Mouse (Mus musculus) limb, embryonic 11.5 days (tissue): Measurements from ENCODE around the gene Tarm1. TPM values are rescaled to one million over a fixed set of nuclear protein-coding genes. Genes with fewer than 3 reads are reported as not detected.

ENCODE experiments used
- ATAC-seq: fragments of 200-750 bp; cut with Nextera tagmentation; 2 replicates; pipeline ENCODE4 v1.8.0; 2017; ENCODE audit warnings: low read depth; ENCODE audit not compliant: insufficient number of reproducible peaks, low FRiP score, low TSS enrichment
- DNase-seq: peaks from one replicate; pipeline ENCODE4 v3.0.0-alpha.2; 2015; ENCODE audit warnings: low spot score
- H3K27ac ChIP-seq: fragments of 300-500 bp; sonication (generic); replicated peaks from 2 replicates; pipeline ENCODE4 v1.5.1; 2014; ENCODE audit warnings: low read depth, mild to moderate bottlenecking, low read length
- H3K27me3 ChIP-seq: fragments of 300-500 bp; sonication (generic); 2 replicates; pipeline ENCODE4 v1.6.1; 2014; ENCODE audit warnings: mild to moderate bottlenecking, low read length, mixed read lengths; ENCODE audit not compliant: control insufficient read depth, insufficient read depth
- H3K36me3 ChIP-seq: fragments of 300-500 bp; sonication (generic); 2 replicates; pipeline ENCODE4 v1.6.1; 2014; ENCODE audit warnings: mild to moderate bottlenecking, low read length, moderate library complexity, mixed read lengths; ENCODE audit not compliant: control insufficient read depth, insufficient read depth
- H3K4me1 ChIP-seq: fragments of 300-500 bp; sonication (generic); 2 replicates; pipeline ENCODE4 v1.6.1; 2014; ENCODE audit warnings: low read length, mixed read lengths; ENCODE audit not compliant: control insufficient read depth, insufficient read depth
- H3K4me2 ChIP-seq: fragments of 300-500 bp; sonication (generic); 2 replicates; pipeline ENCODE4 v1.6.1; 2014; ENCODE audit warnings: low read depth, mild to moderate bottlenecking, moderate library complexity; ENCODE audit not compliant: severe bottlenecking
- H3K4me3 ChIP-seq: fragments of 300-500 bp; sonication (generic); 2 replicates; pipeline ENCODE4 v1.5.1; 2014; ENCODE audit warnings: low read depth, low read length
- H3K9ac ChIP-seq: fragments of 300-500 bp; sonication (generic); 2 replicates; pipeline ENCODE4 v1.6.1; 2014; ENCODE audit warnings: mild to moderate bottlenecking, low read length
- H3K9me3 ChIP-seq: fragments of 300-500 bp; sonication (generic); 2 replicates; pipeline ENCODE4 v1.6.1; 2016; ENCODE audit warnings: low read length; ENCODE audit not compliant: control insufficient read depth
- WGBS: fragments of 180-500 bp; shearing (Covaris S2); extraction: QIAGEN DNeasy Blood & Tissue Kit; methylation state at CpG from one replicate; pipeline ENCODE4 v1.1.7; 2014; 5-methylcytosine and 5-hydroxymethylcytosine counted together
- polyA plus RNA-seq: library from polyadenylated mRNA; unstranded; fragments of >200 nt; fragmentation: Nextera tagmentation; extraction: Ambion mirVana; gene quantifications from 2 replicates; pipeline ENCODE4 v1.2.1, GENCODE M21; 2014

Tarm1 gene
- polyA plus RNA-seq, 1 experiment from 2014 or later: not detected

- Histone ChIP-seq H3K27ac (no peak overlapping the region), H3K4me2 (no peak overlapping the region), H3K9me3 (no peaks in the 10 kb centered on the region), H3K4me3 (no peak overlapping the region), H3K27me3 (no peaks in the 10 kb centered on the region), H3K4me1 (no peaks in the 10 kb centered on the region), H3K9ac (no peak overlapping the region), H3K36me3 (no peaks in the 10 kb centered on the region)
- DNase-seq: peak; percentile 89
- 23% methylated on average over 15 of the region's 15 CpGs for WGBS
- ATAC-seq: no peak; the same call in 1 of the 2 replicates
Observed at GRCm38 (mm10) chr7:3448737-3449454, 53.5 kb downstream of the Tarm1 start.

DNA sequence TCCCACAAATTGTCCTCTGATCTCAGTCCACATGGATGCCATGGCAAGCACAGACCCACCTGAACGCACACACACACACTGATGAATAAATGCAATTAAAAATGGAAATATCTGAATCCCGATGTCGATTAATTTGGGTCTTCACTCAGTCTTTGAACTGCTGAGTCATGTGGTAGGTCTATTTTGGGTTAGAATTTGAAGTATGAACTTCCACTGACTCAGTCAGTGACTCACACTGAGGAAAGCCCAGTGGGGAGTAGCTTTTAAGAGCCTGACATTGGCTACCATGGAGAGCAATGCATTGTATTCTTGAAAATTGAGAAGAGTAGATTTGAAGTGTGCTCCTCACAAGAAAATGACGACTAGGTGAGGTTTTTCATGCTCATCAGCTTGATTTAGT, 55.4 kb downstream of the Tarm1 start:
- H3K9me3 ChIP-seq: no peaks in the 10 kb centered on the region
- ATAC-seq (no peak), DNase-seq (no peak)
- WGBS: 85% methylated on average over 4 of the region's 4 CpGs
- H3K4me1 ChIP-seq: no peaks in the 10 kb centered on the region
- H3K27ac ChIP-seq: no peak overlapping the region
- no peaks in the 10 kb centered on the region for H3K27me3 ChIP-seq
- H3K4me3 ChIP-seq: no peak overlapping the region
- no peaks in the 10 kb centered on the region for H3K36me3 ChIP-seq
- no peak overlapping the region for H3K9ac ChIP-seq
- no peak overlapping the region for H3K4me2 ChIP-seq

DNA sequence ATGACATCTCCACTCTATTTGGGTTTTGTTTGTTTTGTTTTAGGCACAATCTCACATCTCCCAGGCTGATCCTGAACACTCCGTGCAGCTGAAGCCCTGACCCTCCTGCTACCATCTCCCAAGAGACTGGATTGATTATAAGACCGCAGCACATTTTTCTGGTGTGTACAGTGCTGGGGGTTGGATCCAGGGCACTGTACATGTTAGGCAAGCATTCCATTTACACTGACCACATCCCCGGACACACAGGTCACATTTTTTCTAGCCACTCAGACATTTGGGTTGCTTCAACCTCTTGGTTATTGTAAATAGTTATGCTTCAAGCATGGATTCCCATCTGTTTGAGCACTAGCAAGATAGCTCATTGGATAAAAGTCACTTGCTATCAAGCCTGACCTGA, 55.8 kb downstream of the Tarm1 start:
- H3K4me1 ChIP-seq: no peaks in the 10 kb centered on the region
- H3K9me3 ChIP-seq: no peaks in the 10 kb centered on the region
- WGBS: 84% methylated on average over 3 of the region's 3 CpGs
- H3K27me3 ChIP-seq: no peaks in the 10 kb centered on the region
- DNase-seq: no peak
- no peaks in the 10 kb centered on the region for H3K36me3 ChIP-seq
- no peak for ATAC-seq
- no peak overlapping the region for H3K9ac ChIP-seq
- H3K4me2 ChIP-seq: no peak overlapping the region
- no peak overlapping the region for H3K4me3 ChIP-seq
- no peak overlapping the region for H3K27ac ChIP-seq

DNA sequence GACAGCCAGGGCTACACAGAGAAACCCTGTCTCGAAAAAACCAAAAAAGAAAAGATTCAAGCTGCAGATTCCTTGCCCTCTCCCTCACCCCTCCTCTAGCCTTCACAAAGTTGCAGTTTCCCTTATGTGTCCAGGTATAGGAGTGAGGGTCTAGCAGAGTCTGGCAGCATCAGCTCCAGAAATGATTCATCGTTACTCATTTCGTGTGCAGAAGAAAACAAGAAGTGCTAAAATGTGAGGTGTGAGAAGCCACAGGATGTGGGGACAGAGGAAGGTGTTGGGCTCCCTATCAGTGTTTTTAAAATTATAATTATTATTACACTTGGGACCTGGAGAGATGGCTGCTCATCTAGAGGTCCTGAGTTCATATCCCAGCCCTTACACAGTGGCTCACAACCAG, 57.7 kb downstream of the Tarm1 start:
- ATAC-seq: no peak
- no peak overlapping the region for H3K27ac ChIP-seq
- WGBS: 73% methylated on average over 3 of the region's 3 CpGs

DNA sequence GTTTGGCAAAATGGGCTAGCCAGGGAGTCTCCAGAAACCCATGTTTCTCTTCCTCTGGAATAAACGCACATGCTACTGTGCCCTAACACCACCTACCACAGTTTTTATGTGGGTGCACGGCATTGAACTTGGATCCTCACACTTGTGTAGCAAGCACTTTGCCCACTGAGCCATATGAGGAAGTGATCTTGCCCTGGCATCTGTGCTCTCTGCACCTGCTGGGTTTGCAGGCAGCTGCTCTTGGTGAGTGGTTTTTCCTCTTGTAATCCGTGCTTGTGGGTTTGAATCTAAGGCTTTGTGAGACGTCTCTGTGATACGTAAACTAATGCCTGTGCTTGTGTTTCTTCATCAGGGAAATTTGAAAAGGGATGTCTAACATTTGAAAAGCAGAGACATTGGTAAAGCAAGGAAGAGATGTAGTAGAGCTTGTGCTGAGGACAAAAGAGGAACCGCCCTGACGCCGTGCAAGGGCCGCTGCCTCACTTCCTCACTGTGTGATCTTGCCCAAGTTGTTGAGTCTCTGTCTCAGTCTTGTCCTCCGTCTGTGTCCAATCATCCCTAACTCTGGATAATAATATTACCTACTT, 59.9 kb downstream of the Tarm1 start:
- ATAC-seq: no peak
- Histone ChIP-seq H3K36me3 (no peaks in the 10 kb centered on the region), H3K27me3 (no peaks in the 10 kb centered on the region), H3K4me2 (no peak overlapping the region), H3K9ac (no peak overlapping the region), H3K4me3 (no peak overlapping the region), H3K4me1 (no peaks in the 10 kb centered on the region), H3K9me3 (no peaks in the 10 kb centered on the region), H3K27ac (no peak overlapping the region)
- WGBS: 91% methylated on average over 10 of the region's 10 CpGs
- DNase-seq: no peak

More for the DNA sequence above, 57.7 kb downstream of the Tarm1 start:
- Histone ChIP-seq H3K9ac (no peak overlapping the region), H3K4me1 (no peaks in the 10 kb centered on the region), H3K27me3 (no peaks in the 10 kb centered on the region), H3K36me3 (no peaks in the 10 kb centered on the region), H3K4me2 (no peak overlapping the region), H3K4me3 (no peak overlapping the region), H3K9me3 (no peaks in the 10 kb centered on the region)
- DNase-seq: no peak

GRCm38 (mm10) chr7:3440526-3440925, 61.9 kb downstream of the Tarm1 start:
- Histone ChIP-seq H3K4me3 (no peak overlapping the region), H3K4me2 (no peak overlapping the region), H3K9ac (no peak overlapping the region), H3K9me3 (no peaks in the 10 kb centered on the region), H3K27ac (no peak overlapping the region), H3K4me1 (no peaks in the 10 kb centered on the region), H3K27me3 (no peaks in the 10 kb centered on the region), H3K36me3 (no peaks in the 10 kb centered on the region)
- no peak for DNase-seq
- ATAC-seq: no peak
- 81% methylated on average over 8 of the region's 8 CpGs for WGBS

GRCm38 (mm10) chr7:3439984-3440383, 62.4 kb downstream of the Tarm1 start:
- whole genome bisulfite sequencing: 86% methylated on average over 10 of the region's 11 CpGs
- no peak overlapping the region for H3K4me3 ChIP-seq
- H3K36me3 ChIP-seq: no peaks in the 10 kb centered on the region
- no peak overlapping the region for H3K27ac ChIP-seq
- H3K4me1 ChIP-seq: no peaks in the 10 kb centered on the region
- no peaks in the 10 kb centered on the region for H3K27me3 ChIP-seq
- ATAC-seq (no peak), DNase-seq (no peak)
- H3K9me3 ChIP-seq: no peaks in the 10 kb centered on the region
- H3K9ac ChIP-seq: no peak overlapping the region
- no peak overlapping the region for H3K4me2 ChIP-seq

DNA sequence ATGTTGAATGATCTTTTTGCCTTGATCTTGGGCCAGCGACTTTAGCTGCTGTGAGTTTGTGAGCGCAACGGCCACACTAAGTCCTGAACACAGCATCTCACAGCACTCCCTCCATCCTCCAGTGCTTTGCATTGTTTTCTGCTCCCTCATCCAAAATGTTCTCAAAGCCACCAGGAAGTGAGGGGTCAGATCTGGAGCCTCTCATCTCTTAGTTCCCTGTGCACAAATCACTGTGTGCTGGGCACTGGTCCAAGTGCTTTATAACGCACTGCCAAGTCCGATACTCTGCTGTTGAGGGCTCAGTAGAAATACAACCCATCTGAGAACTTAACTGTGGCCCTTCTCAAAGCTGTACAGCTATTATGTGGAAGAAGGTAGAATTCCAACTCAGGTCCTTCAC, 64.5 kb downstream of the Tarm1 start:
- Histone ChIP-seq H3K9me3 (no peaks in the 10 kb centered on the region), H3K4me1 (no peaks in the 10 kb centered on the region), H3K9ac (no peak overlapping the region), H3K27ac (no peak overlapping the region), H3K4me2 (no peak overlapping the region), H3K27me3 (no peaks in the 10 kb centered on the region), H3K4me3 (no peak overlapping the region), H3K36me3 (no peaks in the 10 kb centered on the region)
- DNase-seq (no peak), ATAC-seq (no peak)
- 72% methylated on average over 5 of the region's 5 CpGs for WGBS
